Mouse (Mus musculus): ENCODE measurements around the gene Thrb. TPM values are rescaled to one million over a fixed set of nuclear protein-coding genes. Genes with fewer than 3 reads are reported as not detected.
"Not testable (repeated sequence)": the region's sequence is repeated elsewhere in the genome, so short reads cannot be mapped to it uniquely, and the experiment has no call there.

Thrb gene
- total RNA-seq, 2 experiments from 2014 or later, result 27.0 to 92.2 TPM

DNA sequence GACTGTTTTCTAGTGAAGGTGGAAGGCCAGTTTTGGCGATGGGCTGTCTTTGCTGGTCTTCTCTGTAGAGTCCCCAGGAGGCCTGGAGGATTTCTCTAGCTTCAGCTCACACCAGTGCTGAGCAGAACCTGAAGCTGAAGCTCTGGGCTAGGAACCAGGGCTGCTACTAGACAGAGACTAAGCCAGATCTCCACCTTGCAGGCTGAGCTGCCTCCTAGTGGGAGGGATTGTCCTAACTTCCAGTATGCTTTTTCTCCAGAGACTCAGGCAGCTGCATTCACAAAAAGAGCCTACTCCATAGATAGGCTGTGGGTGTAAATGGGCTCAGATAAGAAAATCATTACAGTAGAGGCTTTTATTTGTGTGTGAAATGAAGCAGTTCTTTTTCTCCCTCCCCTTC lies 267.4 kb downstream of the Thrb start:
- peak in 1 of 2 experiments; percentile 24 for DNase-seq (ENCODE audit: low spot score in 2 of 2)

DNA sequence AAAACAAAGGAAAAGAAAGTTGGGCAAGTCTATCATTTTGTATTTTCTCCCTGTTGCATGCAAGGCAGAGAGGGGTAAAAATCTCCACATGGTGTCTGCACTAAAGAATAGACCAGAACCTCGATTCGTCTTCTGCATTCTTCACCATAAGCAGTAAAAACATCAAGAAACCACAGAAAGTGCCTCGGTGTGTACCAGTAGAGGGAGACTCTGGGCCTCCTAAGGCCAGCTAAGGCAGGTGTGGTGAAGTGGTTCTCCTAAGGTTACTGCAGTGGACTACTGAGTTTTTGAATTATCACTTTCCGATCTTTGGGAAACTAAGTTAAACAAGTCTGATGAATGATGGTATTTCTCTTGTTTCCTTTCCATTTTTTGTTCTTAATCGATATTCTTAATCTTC lies 269.5 kb downstream of the Thrb start:
- DNase-seq (ENCODE audit: low spot score in 2 of 2), result no peak

DNA sequence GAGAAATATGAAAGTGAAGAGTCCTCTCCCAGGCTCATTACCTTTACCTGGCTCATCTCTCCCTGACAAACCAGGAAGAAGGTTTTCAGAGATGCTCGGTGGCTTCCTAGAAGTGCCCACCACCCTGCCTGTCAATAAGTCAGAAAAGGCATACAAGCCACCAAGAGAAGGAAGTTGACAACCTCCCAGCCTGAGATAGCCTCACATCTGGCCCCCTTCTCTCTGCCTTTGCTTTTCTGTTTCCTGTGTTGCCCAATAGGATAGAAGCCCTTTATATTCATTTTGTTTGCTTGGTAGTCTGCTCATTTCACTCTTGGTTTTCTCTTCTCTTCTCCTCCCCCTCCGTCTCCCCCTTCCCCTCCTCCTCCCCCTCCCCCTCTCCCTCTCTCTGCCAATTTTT lies 273.4 kb downstream of the Thrb start:
- DNase-seq (ENCODE audit: low spot score in 2 of 2), result no peak

DNA sequence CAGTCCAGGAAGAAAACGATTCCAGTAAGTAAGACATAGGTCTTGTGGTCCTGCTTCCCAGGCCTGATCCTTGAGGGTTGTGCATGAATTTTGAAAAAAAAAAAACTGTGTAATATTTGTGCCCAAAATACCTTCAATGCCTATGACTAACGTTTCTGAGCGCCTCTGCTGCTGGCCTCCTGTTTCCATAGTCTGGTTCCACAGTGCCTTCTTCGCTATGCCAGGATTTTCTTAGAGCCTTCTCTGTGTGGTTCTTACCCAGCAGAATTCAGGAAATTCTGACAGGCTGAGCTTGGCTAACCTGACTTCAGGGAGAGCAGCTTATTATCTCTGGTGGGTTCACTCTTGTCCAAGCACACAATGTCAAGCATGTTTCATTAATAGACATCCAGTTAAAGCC lies 274.7 kb downstream of the Thrb start:
- DNase-seq (ENCODE audit: low spot score in 2 of 2), result not testable (repeated sequence)

DNA sequence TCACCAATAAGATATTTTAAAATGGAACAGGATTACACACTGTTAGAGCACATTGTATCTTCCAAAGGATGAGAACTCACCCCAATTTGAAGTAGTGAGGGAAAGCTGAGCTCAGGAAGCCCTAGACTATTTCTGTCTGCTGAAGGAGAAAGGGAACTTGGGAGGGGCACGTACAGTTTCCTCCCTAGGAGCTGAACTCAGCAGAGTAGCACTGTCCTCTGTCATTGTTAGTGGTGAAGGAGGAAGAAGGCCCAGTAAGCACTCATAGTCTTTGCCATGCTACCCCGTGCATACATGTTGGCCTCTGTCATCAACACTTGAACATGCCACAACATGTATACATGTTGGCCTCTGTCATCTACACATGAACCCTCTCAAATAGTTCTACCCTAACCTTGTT lies 294.0 kb downstream of the Thrb start:
- no peak for DNase-seq (ENCODE audit: low spot score in 2 of 2)

DNA sequence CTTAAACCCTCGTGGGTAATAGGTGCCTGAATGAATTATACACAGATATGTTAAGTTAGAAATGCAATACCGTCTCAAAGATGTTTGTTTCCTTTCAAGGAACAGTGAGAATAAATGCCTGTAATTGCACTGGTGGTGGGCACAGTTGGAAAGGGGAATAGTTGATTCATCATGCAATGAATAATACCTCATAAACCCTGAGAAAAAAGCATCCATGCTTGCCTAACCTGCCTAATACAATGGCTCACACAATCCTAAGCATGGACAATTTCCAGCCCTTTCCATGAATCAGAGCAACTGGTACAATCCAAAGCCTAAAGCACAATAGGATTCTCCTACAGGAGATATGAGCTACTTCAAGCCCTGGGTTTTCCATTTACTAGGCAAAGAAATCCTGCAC lies 299.8 kb downstream of the Thrb start:
- no peak for DNase-seq (ENCODE audit: low spot score in 2 of 2)

DNA sequence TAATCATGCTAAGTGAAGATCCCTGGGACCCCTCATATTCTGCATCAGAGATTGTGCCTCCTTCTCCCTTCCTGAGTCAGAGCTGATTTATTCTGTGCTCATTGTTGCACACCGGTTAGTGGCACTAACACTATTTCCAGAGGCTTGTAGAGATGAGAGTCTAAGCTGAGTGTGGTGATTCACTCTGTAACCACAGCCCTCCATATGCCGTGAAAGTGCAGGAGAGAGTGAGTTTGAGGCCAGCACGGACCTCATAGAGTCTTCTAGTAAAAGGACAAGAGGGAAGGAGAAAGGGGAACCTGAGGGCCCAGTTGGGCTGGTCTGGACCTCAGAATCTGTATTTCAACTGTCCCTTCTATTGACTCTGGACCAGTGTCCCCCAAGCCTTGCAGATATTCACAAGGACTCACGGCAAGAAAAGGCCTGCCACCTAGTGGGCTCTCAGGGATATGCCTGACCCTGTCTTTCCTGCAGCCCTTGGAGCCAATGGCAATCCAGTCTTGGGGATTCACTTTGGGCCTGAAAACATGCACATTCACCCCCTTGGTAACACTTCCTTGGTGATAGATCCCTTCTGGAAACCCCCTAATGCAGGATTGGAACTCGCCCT lies 307.2 kb downstream of the Thrb start:
- peak; percentile 23 to 42 for DNase-seq (ENCODE audit: low spot score in 2 of 2)

DNA sequence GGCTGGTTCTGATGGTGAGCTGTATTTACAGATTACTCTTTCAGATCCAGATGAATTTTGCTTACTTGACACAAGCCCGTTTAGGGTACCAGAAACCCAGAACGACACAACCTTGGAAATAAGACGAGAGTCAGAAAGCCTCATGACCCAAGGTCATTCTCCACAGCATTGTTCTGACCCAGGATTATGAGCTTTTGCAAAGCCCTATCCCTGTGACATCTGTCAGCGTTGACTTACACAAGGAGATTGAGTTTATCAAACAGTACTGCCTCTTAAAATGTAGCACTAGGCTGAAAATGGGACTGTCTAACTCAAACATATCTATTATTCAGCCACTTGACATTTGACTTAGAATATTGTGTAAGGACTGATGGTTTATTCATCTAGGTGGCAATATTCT lies 312.1 kb downstream of the Thrb start:
- no peak for DNase-seq (ENCODE audit: low spot score in 2 of 2)

DNA sequence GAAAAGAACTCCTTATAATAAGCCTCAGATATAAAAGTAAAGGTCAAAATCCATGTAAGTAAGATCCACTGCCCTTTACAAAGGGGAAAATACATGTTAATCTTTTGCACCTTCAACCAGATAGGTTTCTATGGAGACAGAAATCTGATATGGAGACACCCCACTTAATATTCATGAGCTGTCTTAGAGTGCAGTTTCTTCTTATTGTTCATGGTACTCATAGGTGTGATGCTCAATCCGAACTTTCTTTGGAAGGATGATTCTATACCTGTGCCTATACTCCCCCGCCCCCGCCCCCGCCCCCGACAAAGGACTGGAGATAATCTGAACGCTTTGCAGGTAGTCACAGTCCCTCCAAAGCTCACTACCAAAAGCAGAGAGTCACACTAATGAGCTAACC lies 312.6 kb downstream of the Thrb start:
- no peak for DNase-seq (ENCODE audit: low spot score in 2 of 2)

DNA sequence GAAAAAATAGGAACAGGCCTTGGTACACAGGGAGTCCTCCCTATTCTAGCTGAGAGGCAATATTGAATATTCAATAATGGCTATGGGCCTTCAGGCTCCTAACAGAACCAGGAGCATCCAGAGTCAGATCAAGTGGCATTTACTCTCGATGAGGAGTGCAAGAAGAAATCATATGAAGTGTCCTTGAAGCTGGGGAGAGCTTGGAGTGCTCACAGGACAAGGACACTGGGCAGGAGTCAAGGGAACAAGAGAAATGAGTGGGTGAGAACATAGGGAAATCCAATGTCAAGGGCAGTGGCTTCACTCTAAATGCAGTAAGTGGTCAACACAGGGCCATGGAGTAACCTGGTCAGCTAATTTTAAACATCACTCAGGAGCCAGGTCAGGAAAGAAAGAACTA lies 315.7 kb downstream of the Thrb start:
- DNase-seq (ENCODE audit: low spot score in 2 of 2), result no peak

DNA sequence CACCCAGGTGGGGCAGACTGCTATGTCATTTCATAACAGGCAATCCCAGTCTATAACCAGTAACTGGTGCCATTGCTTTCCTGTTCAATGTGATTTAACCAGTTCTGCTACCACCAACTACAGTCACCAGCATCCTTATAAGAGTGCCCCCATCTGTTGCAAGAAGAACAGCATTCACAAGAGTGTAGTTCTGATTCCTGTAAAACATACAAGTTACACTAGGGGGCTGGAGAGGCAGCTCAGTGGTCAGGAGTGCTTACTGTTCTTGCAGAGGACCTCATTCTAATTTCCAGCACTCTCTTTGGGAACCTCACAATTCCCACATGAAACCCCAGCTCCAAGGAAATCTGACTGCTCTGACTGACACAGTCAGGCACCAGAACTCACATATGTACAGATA lies 318.2 kb downstream of the Thrb start:
- DNase-seq (ENCODE audit: low spot score in 2 of 2), result no peak

DNA sequence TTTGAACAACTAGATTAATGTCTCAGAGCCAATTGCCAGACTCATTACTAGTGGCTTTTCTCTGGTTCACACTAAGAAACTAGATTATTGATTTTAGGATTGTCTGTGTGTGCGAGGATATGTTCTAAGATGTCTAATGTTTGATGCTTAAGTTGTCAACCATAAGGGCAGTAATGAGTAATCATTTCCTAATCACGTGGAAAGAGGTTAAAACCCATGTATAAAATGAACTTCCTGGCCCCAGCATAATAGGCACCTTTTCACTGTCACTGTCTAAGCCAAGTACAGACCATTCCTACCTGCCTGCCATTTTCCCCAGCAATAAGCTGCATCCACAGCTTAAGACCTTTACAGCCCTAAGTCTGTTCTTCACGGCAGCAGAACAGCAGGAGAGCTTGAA lies 321.2 kb downstream of the Thrb start:
- no peak for DNase-seq (ENCODE audit: low spot score in 2 of 2)

DNA sequence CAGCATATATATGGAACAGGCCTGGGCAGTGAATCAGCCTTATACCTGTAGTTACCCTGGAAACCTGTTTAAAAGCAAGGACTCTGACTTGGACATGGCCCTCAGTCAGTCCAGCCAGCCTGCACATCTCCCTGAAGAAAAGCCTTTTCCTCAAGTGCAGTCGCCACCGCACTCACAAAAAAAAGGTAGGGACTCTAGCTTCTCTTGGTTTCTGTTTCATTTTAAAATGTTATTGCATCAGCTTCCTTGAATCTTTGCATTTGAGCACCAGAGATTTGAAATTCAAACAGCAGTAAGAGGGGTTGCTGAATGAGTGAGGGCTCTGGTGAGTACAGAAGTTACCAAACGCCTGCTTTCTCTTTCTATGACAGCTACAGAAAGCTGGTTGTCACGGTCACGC lies 322.0 kb downstream of the Thrb start:
- no peak for DNase-seq (ENCODE audit: low spot score in 2 of 2)

DNA sequence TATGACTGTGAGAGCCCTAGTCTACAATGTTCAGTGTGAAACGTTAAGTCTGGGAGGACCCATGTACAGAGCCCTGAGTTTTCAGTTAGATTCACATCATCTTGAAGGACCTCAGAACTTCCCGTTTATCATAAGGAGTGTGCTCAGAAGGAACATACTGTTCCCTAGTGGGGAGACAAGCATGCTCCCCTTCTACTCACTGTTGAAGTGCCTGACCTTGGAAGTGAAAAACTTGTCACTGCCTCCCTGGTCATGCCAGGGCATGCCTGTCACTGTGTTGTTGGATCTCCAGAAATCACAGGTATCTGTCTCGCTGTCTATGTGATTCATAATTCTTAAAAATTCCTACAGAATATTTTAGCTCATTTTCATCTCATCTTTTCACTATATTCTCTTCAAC lies 323.3 kb downstream of the Thrb start:
- DNase-seq (ENCODE audit: low spot score in 2 of 2), result no peak

DNA sequence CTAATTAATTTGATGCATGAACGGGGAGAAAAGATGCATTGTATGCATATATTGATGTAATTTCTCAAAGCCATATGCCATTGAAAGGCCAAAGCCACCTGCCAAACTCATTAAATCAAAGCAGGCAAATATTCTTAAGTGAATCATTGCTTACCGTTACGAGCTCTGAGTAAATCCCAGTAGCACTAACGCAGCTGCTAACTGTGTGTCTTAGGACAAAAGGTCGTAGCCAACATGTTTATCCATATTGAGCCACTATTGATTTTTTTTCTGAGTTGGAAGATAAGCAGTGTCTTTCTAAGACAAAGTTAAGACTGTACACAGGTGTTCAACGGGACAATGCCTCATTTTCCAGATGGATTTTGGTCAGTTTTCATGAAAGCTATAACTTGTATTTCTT lies 323.8 kb downstream of the Thrb start:
- no peak for DNase-seq (ENCODE audit: low spot score in 2 of 2)

DNA sequence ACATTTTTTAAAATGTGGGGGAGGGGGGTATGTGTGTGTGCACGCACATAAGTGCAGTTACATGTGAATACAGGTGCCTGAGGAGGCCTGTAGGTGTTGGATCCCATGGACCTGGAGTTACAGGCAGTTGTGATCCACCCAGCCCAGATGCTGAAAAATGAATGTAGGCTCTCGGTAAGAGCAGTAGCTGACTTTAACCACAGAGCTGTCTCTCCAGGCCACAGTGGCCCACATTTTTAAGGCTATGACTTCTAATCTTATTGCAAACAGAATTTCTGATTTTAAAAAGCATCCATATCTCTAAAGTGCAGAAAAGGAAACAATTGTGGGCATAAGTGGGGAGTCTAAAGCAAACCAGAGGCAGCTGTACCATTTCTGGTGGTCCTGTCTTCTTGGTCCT lies 328.5 kb downstream of the Thrb start:
- DNase-seq (ENCODE audit: low spot score in 2 of 2), result no peak

DNA sequence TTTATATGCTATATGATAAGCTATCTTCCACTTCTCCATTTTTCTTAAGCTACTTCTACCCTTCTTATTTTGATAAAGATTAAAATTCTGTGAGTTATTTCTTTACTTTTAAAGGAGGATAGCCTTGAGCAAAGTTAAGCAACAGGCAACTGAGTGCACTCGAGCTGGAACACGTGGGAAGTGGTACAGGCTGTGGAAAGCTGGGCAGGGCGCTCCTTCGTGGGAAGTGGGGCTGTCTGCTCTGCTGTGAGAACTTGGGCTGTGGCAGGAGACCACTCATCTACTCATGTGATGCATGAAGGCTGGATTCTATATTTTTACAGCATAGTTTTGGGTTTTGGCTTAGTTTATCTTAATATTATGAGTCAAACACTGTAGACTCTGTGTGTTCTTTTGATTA lies 329.1 kb downstream of the Thrb start:
- DNase-seq (ENCODE audit: low spot score in 2 of 2), result no peak

DNA sequence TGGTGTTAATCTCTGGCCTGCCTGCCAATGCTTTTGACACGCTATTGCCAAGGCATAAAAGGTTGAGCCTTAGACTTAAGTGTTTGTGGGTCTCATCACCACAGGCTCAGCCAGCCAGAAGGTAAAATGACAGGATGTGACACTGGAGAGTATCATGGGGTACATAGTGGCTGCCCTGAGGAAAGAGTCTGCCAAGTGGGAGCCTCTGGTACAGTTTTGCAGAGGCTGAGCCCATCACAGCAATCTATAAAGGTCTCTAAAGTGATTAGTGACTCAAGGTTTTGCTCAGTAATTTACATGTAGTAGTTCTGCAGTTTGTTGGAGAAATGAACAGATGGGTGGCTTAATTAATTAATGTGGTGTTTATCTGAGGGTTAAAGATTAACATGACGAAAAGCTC lies 330.1 kb downstream of the Thrb start:
- DNase-seq (ENCODE audit: low spot score in 2 of 2), result no peak

DNA sequence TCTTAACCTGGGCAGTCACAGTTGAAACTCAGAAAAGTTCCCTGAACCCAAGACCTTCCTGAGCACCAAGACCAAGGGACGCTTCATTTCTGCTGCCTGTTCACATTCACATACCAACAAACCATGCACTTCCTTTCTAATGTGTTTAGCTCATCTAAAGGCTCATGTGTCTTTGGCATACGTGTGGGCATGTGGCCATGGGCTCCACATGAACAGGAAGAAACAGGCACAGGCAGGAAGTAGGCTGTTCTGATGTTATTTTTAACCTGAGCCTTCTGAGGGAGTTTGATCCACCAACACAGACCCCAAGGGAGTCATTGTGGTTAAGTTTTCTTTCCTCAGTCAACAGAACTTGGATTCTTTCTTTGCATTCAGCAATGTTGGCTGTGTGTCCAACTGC lies 341.8 kb downstream of the Thrb start:
- DNase-seq (ENCODE audit: low spot score in 2 of 2), result no peak

DNA sequence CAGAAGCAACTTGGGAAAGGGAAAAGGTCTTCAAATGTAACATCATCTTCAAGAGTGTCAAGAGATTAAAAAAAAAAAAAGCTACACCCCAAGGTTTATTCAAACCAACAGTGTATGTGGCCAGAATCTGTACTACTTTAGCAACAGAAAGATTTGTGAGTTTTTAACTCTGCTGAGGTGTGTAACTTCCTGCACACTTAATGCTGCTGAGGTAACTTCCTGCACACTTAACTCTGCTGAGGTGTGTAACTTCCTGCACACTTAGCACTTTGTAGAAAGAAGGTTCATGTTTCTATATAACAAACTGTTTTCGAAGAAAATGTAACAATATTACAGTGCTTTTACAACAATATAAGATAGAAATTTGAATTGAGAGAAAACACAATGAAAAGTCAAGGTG lies 343.6 kb downstream of the Thrb start:
- no peak for DNase-seq (ENCODE audit: low spot score in 2 of 2)

DNA sequence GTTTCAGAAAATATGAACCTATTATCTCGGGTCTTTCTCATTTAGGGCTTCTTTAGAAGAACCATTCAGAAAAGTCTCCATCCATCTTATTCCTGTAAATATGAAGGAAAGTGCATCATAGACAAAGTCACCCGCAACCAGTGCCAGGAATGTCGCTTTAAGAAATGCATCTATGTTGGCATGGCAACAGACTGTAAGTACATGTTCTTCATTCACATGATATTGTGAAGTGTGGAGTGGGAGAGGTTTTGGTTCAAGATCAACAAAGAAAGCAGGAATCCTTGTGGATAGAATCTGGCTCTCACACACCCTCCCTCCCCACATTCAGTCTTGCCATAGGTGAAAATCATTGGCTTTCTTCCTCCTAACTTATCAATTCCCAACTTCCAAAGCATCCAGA lies 348.5 kb downstream of the Thrb start:
- DNase-seq (ENCODE audit: low spot score in 2 of 2), result no peak

DNA sequence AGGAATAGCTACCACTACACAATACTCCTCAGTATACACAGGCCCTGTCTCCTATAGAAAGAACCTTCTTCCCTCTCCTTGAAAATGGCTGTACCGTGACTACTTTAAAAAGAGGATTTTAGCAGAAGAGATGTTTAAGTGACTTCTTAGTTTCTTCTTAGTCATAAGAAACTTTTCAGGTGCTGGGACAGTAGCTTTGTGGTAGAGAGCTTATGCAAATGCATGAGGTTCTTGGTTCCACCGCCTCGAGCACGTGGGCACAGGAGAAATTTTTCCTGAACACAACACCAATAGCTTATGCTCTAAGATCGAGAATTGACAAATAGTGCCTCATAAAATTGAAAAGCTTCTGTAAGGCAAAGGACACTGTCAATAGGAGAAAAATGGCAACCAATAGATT lies 356.5 kb downstream of the Thrb start:
- no peak for DNase-seq (ENCODE audit: low spot score in 2 of 2)

DNA sequence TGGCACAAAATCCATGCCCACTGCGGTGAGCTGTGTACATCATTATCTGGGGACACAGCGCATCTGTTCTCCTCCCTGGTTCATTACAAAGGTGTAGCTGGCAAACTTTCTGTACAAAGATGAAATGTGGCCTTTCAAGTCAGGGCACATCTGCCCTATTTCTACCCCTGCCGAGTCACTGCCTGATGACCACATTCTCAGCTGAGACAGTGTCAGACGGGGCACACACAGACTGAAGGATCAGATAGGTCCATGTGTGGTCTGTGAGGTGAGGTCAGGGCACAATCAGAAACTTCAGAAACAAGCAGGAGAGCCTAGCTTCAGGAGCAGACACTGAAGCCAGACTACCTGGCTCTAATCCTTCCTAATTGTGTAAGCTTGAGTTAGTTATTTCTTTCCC lies 360.1 kb downstream of the Thrb start:
- no peak for DNase-seq (ENCODE audit: low spot score in 2 of 2)

DNA sequence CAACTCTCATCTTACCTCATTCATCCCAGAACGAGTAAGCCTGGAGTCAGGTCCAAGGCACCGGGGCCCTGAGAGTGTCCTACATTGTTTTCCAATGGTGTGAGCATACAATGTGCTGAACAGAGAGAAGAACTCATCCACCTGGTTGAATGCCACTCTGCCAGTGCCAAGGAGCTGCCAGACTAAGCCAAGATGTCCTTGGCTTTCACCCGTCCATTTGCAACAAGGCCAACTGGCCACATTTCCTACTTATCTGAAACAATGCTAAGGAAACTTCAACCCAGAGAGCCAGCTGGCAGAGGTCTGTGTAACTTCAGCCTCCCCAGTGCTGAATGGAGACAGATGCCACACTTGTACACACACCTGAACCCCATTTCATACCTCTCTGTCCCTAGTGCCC lies 360.6 kb downstream of the Thrb start:
- DNase-seq (ENCODE audit: low spot score in 2 of 2), result no peak
